Mouse (Mus musculus) limb, embryonic 14.5 days (tissue): ENCODE results near the gene Axin2. TPM values are rescaled to one million over a fixed set of nuclear protein-coding genes. Genes with fewer than 3 reads are reported as not detected.

Experiments
- ATAC-seq: fragments of 200-750 bp; cut with Nextera tagmentation; 2 replicates; pipeline ENCODE4 v1.8.0; 2017; ENCODE audit warnings: low read depth, moderate number of reproducible peaks, moderate TSS enrichment; ENCODE audit not compliant: low FRiP score
- DNase-seq: peaks from one replicate; pipeline ENCODE4 v3.0.0-alpha.2; 2015; ENCODE audit warnings: low spot score
- H3K27ac ChIP-seq: fragments of 300-500 bp; sonication (generic); replicated peaks from 2 replicates; pipeline ENCODE4 v1.5.1; 2014; ENCODE audit warnings: low read depth, mild to moderate bottlenecking, low read length, moderate library complexity, mixed read lengths
- H3K27me3 ChIP-seq: fragments of 300-500 bp; sonication (generic); 2 replicates; pipeline ENCODE4 v1.6.1; 2014; ENCODE audit warnings: low read length, mixed read lengths; ENCODE audit not compliant: control insufficient read depth, insufficient read depth
- H3K36me3 ChIP-seq: fragments of 300-500 bp; sonication (generic); 2 replicates; pipeline ENCODE4 v1.6.1; 2014; ENCODE audit warnings: mild to moderate bottlenecking, low read length, moderate library complexity, mixed read lengths; ENCODE audit not compliant: control insufficient read depth, insufficient read depth
- H3K4me1 ChIP-seq: fragments of 300-500 bp; sonication (generic); 2 replicates; pipeline ENCODE4 v1.6.1; 2014; ENCODE audit warnings: antibody characterized with exemption, low read length, mixed read lengths; ENCODE audit not compliant: control insufficient read depth, insufficient read depth
- H3K4me2 ChIP-seq: fragments of 300-500 bp; sonication (generic); replicated peaks from 2 replicates; pipeline ENCODE4 v1.6.1; 2014; ENCODE audit warnings: low read depth, mild to moderate bottlenecking, low read length, moderate library complexity; ENCODE audit not compliant: severe bottlenecking
- H3K4me3 ChIP-seq: fragments of 300-500 bp; sonication (generic); replicated peaks from 2 replicates; pipeline ENCODE4 v1.5.1; 2014; ENCODE audit warnings: low read length
- H3K9ac ChIP-seq: fragments of 300-500 bp; sonication (generic); 2 replicates; pipeline ENCODE4 v1.6.1; 2014; ENCODE audit warnings: mild to moderate bottlenecking, low read depth, low read length, moderate library complexity; ENCODE audit not compliant: severe bottlenecking
- H3K9me3 ChIP-seq: fragments of 300-500 bp; sonication (generic); 2 replicates; pipeline ENCODE4 v1.6.1; 2016; ENCODE audit warnings: low read length; ENCODE audit not compliant: control insufficient read depth
- POLR2A ChIP-seq: fragments of 200-500 bp; IDR thresholded peaks from 2 replicates; pipeline ENCODE4 v1.8.0; 2012; ENCODE audit warnings: inconsistent platforms, mild to moderate bottlenecking, moderate library complexity, borderline replicate concordance; ENCODE audit not compliant: insufficient read depth, insufficient read length; ENCODE audit errors: extremely low read depth
- WGBS: fragments of 180-500 bp; shearing (Covaris S2); extraction: QIAGEN DNeasy Blood & Tissue Kit; methylation state at CpG from one replicate; pipeline ENCODE4 v1.1.7; 2014; 5-methylcytosine and 5-hydroxymethylcytosine counted together
- polyA plus RNA-seq, 2 experiments: library from polyadenylated mRNA; depleted of rRNA in 1 of 2; stranded (reverse) in 1 of 2; unstranded in 1 of 2; fragments of >200 nt; fragmentation: Nextera tagmentation in 1 of 2; extraction: Ambion mirVana in 1 of 2; gene quantifications; 2 replicates each; pipeline versions ENCODE4 v1.2.1 to v1.2.3; 2012 to 2014

Axin2 gene
- polyA plus RNA-seq, 2 experiments: 22.6 to 50.9 TPM

GRCm38 (mm10) chr11:108902303-108902702 is 17.8 kb upstream of the Axin2 start:
- ATAC-seq: no peak
- Histone ChIP-seq H3K9ac (no peak overlapping the region), H3K9me3 (no peaks in the 10 kb centered on the region), H3K4me3 (no peak overlapping the region), H3K27me3 (no peaks in the 10 kb centered on the region), H3K4me1 (peaks cover 21% of the 10 kb centered on the region), H3K4me2 (no peak overlapping the region), H3K27ac (no peak overlapping the region), H3K36me3 (no peaks in the 10 kb centered on the region)
- TF ChIP-seq POLR2A: no peak
- WGBS: 78% methylated on average over 4 of the region's 4 CpGs
- DNase-seq: no peak

GRCm38 (mm10) chr11:108906590-108907254 is 13.4 kb upstream of the Axin2 start:
- ATAC-seq (no peak), DNase-seq (no peak)
- 39% methylated on average over 7 of the region's 7 CpGs for WGBS
- Histone ChIP-seq H3K27ac (no peak overlapping the region), H3K4me2 (no peak overlapping the region), H3K36me3 (no peaks in the 10 kb centered on the region), H3K27me3 (no peaks in the 10 kb centered on the region), H3K9me3 (no peaks in the 10 kb centered on the region), H3K4me1 (peaks cover 32% of the 10 kb centered on the region), H3K9ac (no peak overlapping the region), H3K4me3 (no peak overlapping the region)
- TF ChIP-seq POLR2A: no peak

DNA sequence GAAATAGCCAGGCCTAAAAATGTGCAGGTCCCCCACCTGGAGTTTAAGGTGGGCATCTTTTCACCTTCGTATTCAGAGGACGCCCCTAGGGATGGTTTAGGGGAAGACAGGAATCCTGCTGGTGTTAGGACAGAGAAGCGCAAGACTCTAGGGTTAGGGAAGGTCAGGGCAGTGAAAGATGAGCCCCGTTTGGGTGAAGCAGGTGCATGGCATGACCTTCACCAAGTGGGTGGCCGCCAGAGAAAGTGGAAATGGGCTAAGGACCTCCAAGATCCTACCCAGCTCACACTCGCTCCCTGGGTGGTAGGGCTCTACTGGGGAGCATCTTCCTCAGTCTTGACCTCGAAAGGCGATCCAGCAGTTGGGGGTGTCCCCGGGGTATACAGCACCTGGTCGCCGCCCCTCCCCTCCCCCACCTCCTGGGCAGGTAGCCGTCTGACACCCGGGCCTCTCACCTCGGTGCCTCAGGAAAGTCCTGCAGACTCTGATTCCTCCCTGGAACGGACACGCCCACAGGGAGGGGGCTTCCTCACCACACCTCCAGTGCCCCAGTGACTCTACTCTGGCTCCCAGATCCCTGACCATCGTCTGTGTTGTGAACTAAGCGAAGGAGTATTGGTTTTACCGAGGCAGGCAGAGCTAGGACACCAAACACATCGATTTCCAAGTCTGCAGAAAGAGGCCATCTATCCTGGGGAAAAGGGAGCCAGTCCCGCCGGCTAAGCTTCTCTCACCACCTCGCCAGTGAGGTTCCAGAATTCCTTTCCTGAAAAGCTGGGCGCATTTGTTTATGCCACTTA is 10.6 kb upstream of the Axin2 start:
- ATAC-seq: no peak; the same call in 1 of the 2 replicates

GRCm38 (mm10) chr11:108910328-108910886 is 9.7 kb upstream of the Axin2 start:
- no peak for ATAC-seq
- Histone ChIP-seq H3K4me2 (peak overlapping the region; percentile 43), H3K9me3 (no peaks in the 10 kb centered on the region), H3K27me3 (no peaks in the 10 kb centered on the region), H3K4me3 (0 out of 2 replicates have a peak overlapping the region, but pooled peaks have one; percentile 16), H3K4me1 (peaks cover 27% of the 10 kb centered on the region), H3K27ac (no peak overlapping the region), H3K36me3 (no peaks in the 10 kb centered on the region), H3K9ac (peak overlapping the region; percentile 36; the same call in 1 of the 2 replicates)
- TF ChIP-seq POLR2A: no peak
- DNase-seq: peak; percentile 2
- WGBS: 6% methylated on average over 14 of the region's 14 CpGs

More for the DNA sequence above, 10.6 kb upstream of the Axin2 start:
- Histone ChIP-seq H3K4me1 (peaks cover 28% of the 10 kb centered on the region), H3K4me2 (peak overlapping the region; percentile 43), H3K27ac (no peak overlapping the region), H3K9ac (peak overlapping the region; percentile 36; the same call in 1 of the 2 replicates), H3K9me3 (no peaks in the 10 kb centered on the region), H3K27me3 (no peaks in the 10 kb centered on the region), H3K4me3 (0 out of 2 replicates have a peak overlapping the region, but pooled peaks have one; percentile 16), H3K36me3 (no peaks in the 10 kb centered on the region)
- peak; percentile 2 for DNase-seq
- TF ChIP-seq POLR2A: no peak
- WGBS: 12% methylated on average over 22 of the region's 24 CpGs

GRCm38 (mm10) chr11:108910903-108911302 is 9.2 kb upstream of the Axin2 start:
- Histone ChIP-seq H3K36me3 (no peaks in the 10 kb centered on the region), H3K9ac (no peak overlapping the region), H3K27ac (no peak overlapping the region), H3K4me1 (peaks cover 22% of the 10 kb centered on the region), H3K27me3 (no peaks in the 10 kb centered on the region), H3K4me2 (peak overlapping the region; percentile 43; the same call in 1 of the 2 replicates), H3K4me3 (no peak overlapping the region), H3K9me3 (no peaks in the 10 kb centered on the region)
- no peak for TF ChIP-seq POLR2A
- no peak for ATAC-seq
- peak; percentile 8 for DNase-seq
- 35% methylated on average over 7 of the region's 7 CpGs for WGBS
